Mouse (Mus musculus) effector memory CD4-positive, alpha-beta T cell, adult 7 months (primary cell): Measurements from ENCODE around the gene Zc3h13. TPM values are rescaled to one million over a fixed set of nuclear protein-coding genes. Genes with fewer than 3 reads are reported as not detected.

Source experiments
- polyA plus RNA-seq: library from polyadenylated mRNA; unstranded; fragments of 100-300 nt; shearing (Covaris generic); gene quantifications from one replicate; pipeline ENCODE4 v1.2.1, GENCODE M21; 2017

Zc3h13 gene
- polyA plus RNA-seq: 39.7 TPM

DNA sequence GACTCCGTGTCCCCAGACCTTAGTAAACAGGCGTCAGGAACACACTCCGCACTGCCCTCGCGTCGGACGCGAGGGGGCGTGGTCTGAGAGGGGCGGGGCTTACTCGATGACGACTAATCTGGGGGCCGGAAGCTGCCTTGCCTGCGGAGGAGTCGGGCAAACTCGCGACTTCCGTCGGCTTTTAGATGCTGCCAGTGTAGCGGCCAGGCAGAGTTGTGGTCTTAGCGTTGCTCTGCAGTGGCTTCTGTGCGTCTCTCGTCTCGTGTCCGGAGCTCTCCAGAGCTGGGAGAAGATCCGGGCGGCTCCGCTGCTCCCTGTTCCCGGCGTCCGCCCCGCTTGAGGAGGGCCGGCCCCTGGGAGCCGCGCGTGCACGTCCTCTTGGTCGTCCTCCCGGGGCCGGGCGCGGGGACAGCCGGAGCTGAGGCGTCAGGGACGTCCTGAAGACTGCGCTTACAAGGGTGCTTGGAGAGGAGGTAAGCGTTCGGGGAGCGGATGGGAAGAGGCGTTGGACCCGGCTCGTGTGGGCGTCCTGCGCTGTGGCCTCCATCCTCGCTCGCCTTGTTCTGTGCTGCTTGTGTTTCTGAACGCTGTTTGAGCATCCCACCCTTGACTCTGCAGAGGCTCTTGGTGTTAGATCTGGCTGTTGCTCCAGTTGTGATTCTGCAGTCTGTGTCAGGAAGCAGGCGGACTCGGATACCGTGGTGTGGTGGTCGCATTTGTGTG, at the start of gene Zc3h13:
TSS of gene Zc3h13 (plus strand) at position 181 of the 723 bp plus-strand sequence.

DNA sequence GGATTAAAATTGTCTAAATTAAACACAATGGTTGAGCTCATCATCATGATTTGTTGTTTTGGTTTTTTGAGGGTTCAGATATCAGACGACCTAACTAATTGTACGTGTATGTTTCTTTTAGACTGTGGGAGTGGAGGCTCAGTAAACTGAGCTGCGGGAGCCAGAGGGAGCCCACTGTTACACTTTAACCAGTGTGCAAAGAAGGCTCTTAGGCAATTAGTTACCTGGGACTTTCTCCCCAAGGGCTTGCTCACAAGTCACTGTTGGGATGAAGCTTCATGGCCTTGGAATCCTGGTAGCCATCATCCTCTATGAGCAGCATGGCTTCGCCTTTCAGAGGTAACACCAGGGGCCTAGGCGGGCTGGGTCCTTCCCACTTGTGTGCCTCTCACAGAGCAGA, 42.1 kb upstream of the Zc3h13 start, which contains the start of gene Cpb2:
TSS of gene Cpb2 (plus strand) at position 201 of the 400 bp plus-strand sequence.

Other genes starting within 250 kb of the Zc3h13 start
- 0.20 TPM for gene Lrrc63, start 153.5 kb upstream of the Zc3h13 start, polyA plus RNA-seq
- gene Lcp1, start 153.3 kb upstream of the Zc3h13 start, polyA plus RNA-seq: 1,069 TPM
- not detected for gene Cpb2, start 42.1 kb upstream of the Zc3h13 start, polyA plus RNA-seq
- gene Siah3, start 171.6 kb downstream of the Zc3h13 start, polyA plus RNA-seq: 0.28 TPM